ENCODE assay signal across 8 mouse cellular contexts in the genomic region with DNA sequence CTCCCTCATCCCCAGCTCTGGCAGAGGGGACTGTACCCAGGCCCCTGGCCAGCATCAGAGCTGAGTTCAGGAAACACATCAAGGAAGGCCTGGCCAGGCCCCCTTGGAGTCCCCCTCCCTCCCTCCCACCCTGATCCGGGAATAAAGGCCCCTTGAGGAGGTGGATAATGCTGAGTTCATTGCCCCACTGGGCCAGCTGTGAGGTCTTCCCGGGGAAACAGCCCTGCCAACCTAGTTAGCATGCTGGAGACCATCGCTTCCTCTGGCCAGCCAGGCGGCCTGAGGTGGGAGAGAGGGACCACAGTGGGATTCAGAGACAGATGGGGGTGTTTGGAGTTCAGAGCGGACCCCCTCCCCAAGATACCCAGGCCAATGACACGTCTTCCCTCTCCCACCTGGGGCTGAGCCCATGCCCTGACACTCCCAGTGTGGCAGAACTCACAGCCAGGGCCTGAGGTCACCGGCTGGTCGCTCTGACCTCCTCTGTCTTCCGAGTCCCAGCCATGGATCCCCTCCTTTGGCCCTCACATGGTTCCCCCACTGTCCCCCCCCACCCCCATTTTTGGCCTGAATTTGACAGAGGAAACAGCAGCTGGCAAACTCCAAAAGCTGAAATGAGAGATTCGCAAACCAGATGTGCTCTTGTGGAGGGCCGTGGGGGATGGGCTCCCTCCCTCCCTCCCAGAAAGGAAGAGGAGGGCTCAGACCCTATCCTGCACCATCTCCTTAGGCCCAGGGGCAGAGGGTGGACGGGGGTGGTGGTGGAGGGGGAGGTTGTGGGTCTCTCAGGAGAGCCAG. TPM values are rescaled to one million over a fixed set of nuclear protein-coding genes. Genes with fewer than 3 reads are reported as not detected.
DNase-seq lines count a peak whose midpoint lies in the region; ATAC-seq and TF ChIP-seq lines count a peak whose summit lies in the region.

No protein-coding gene starts in this region.

- H3K9ac ChIP-seq in liver, embryonic 13.5 days, result no peak overlapping the region

- no peak for TF ChIP-seq CTCF in brain, embryonic 14.5 days (IDR thresholded peaks at IDR 0.05; ENCODE audit: borderline replicate concordance, extremely low read depth, insufficient read depth, insufficient read length)

- TF ChIP-seq POLR2A in brain, embryonic 14.5 days (IDR thresholded peaks at IDR 0.05; ENCODE audit: borderline replicate concordance, extremely low read depth, insufficient read depth, insufficient read length, poor library complexity, severe bottlenecking), result no peak

- H3K4me3 ChIP-seq in liver, embryonic 13.5 days (replicated peaks), result no peak overlapping the region

- H3K4me1 ChIP-seq in liver, embryonic 13.5 days (replicated peaks), result peaks cover 75% of the 10 kb centered on the region

- H3K27ac ChIP-seq in liver, embryonic 13.5 days, result peak overlapping the region; percentile 69; the same call in 1 of the 2 replicates

- no peak overlapping the region for H3K4me2 ChIP-seq in liver, embryonic 13.5 days

- peak; percentile 49 to 53 for DNase-seq in heart, adult 18-20 months
- DNase-seq in heart, postnatal 4 days, result no peak
- DNase-seq in brain, embryonic 14.5 days (ENCODE audit: low read depth), result peak; percentile 43
- peak; percentile 69 for DNase-seq in gastrocnemius, postnatal 25 days
- DNase-seq in liver, embryonic 13.5 days, result no peak
- DNase-seq in ovary, postnatal 36 days (ENCODE audit: low spot score), result no peak
- DNase-seq in adrenal gland, adult 2 months, result no peak
- no peak for DNase-seq in frontal cortex, postnatal 36 days (ENCODE audit: low spot score in 2 of 2)

- no peak for ATAC-seq in liver, embryonic 13.5 days (ENCODE audit: low read depth)

- H3K27me3 ChIP-seq in liver, embryonic 13.5 days, result peaks cover 50% of the 10 kb centered on the region

- WGBS in liver, embryonic 13.5 days (ENCODE audit: insufficient replicate concordance), result 28% methylated on average over 12 of the region's 12 CpGs

- H3K9me3 ChIP-seq in liver, embryonic 13.5 days (replicated peaks), result no peaks in the 10 kb centered on the region

- peaks cover 11% of the 10 kb centered on the region; the same call in 1 of the 2 replicates for H3K36me3 ChIP-seq in liver, embryonic 13.5 days

RNA-seq across cellular contexts. Expression of a gene that starts 6.5 kb away (rescaled TPM):
- 10 to 100 TPM; 65.2 to 69.7 TPM for total RNA-seq in heart, adult 18-20 months (2021)
- 10 to 100 TPM; 68.8 to 73.0 TPM for total RNA-seq in heart, postnatal 4 days (2021)
- polyA plus RNA-seq in brain, embryonic 14.5 days (2012; rRNA removed), result 155 and 269 TPM in 2 replicates
- 10 to 100 TPM; 58.1 to 64.3 TPM for total RNA-seq in gastrocnemius, postnatal 25 days (2021)
- polyA plus RNA-seq in liver, embryonic 13.5 days (2015; fragmentation: Nextera tagmentation; extraction: Ambion mirVana), result 15.1 and 16.9 TPM in 2 replicates
- 100 to 1,000 TPM; 138 to 196 TPM for total RNA-seq in adrenal gland, adult 2 months (2021)
- 197 and 201 TPM in 2 replicates for polyA plus RNA-seq in adrenal gland, adult 2 months (2012; rRNA removed)

RNA-seq across cellular contexts. Expression of a gene that starts 28.4 kb away (rescaled TPM):
- total RNA-seq in heart, adult 18-20 months (2021), result 10 to 100 TPM; 45.2 to 45.7 TPM
- total RNA-seq in heart, postnatal 4 days (2021), result 10 to 100 TPM; 41.7 to 42.1 TPM
- 5.7 and 7.4 TPM in 2 replicates for polyA plus RNA-seq in brain, embryonic 14.5 days (2012; rRNA removed)
- total RNA-seq in gastrocnemius, postnatal 25 days (2021), result 10 to 100 TPM; 16.5 to 21.8 TPM
- 12.3 and 15.5 TPM in 2 replicates for polyA plus RNA-seq in liver, embryonic 13.5 days (2015; fragmentation: Nextera tagmentation; extraction: Ambion mirVana)
- total RNA-seq in adrenal gland, adult 2 months (2021), result 100 to 1,000 TPM in 1 of 2 experiments, 10 to 100 TPM in 1; 88.3 to 109 TPM
- polyA plus RNA-seq in adrenal gland, adult 2 months (2012; rRNA removed), result 67.6 and 83.8 TPM in 2 replicates

RNA-seq across cellular contexts. Expression of a gene that starts 52.3 kb away (rescaled TPM):
- 1 to 10 TPM; 3.6 to 3.8 TPM for total RNA-seq in heart, adult 18-20 months (2021)
- 1 to 10 TPM; 8.9 TPM for total RNA-seq in heart, postnatal 4 days (2021)
- polyA plus RNA-seq in brain, embryonic 14.5 days (2012; rRNA removed), result 6.4 and 10.7 TPM in 2 replicates
- 1 to 10 TPM; 1.7 to 2.5 TPM for total RNA-seq in gastrocnemius, postnatal 25 days (2021)
- polyA plus RNA-seq in liver, embryonic 13.5 days (2015; fragmentation: Nextera tagmentation; extraction: Ambion mirVana), result 5.0 and 6.3 TPM in 2 replicates
- 1 to 10 TPM; 4.6 to 9.1 TPM for total RNA-seq in adrenal gland, adult 2 months (2021)
- polyA plus RNA-seq in adrenal gland, adult 2 months (2012; rRNA removed), result 1.5 and 2.6 TPM in 2 replicates

RNA-seq across cellular contexts. Expression of a gene that starts 53.9 kb away (rescaled TPM):
- 1 to 10 TPM; 4.8 to 5.3 TPM for total RNA-seq in heart, adult 18-20 months (2021)
- 10 to 100 TPM; 13.5 to 14.9 TPM for total RNA-seq in heart, postnatal 4 days (2021)
- polyA plus RNA-seq in brain, embryonic 14.5 days (2012; rRNA removed), result 7.4 and 8.0 TPM in 2 replicates
- total RNA-seq in gastrocnemius, postnatal 25 days (2021), result 1 to 10 TPM; 2.5 to 4.7 TPM
- polyA plus RNA-seq in liver, embryonic 13.5 days (2015; fragmentation: Nextera tagmentation; extraction: Ambion mirVana), result 1.5 and 2.1 TPM in 2 replicates
- total RNA-seq in adrenal gland, adult 2 months (2021), result 10 to 100 TPM; 16.9 to 26.6 TPM
- polyA plus RNA-seq in adrenal gland, adult 2 months (2012; rRNA removed), result 35.9 and 38.7 TPM in 2 replicates

Comparison
In these comparisons a context has a peak if more than half of its experiments do, and no peak if none do; other contexts are left out.
1. DNase-seq: peak in heart, adult 18-20 months (2 of 2), brain, embryonic 14.5 days (single experiment) and gastrocnemius, postnatal 25 days (single experiment); none in heart, postnatal 4 days (single experiment), liver, embryonic 13.5 days (single experiment), ovary, postnatal 36 days (single experiment), adrenal gland, adult 2 months (single experiment) and frontal cortex, postnatal 36 days (0 of 2).